Mouse (Mus musculus): Measurements from ENCODE around the gene Idh2.

- TF ChIP-seq CTCF (IDR thresholded peaks at IDR 0.05; ENCODE audit: low read depth) (no peak), EP300 (IDR thresholded peaks at IDR 0.05; ENCODE audit: low read depth) (no peak)
These were observed 38.1 kb downstream of the Idh2 start for GRCm38 (mm10) chr7:80076961-80077716.
